Comparison of ENCODE assay signal across 11 mouse cellular contexts in genomic region chr9:96751821-96752602, GRCm38 (mm10). TPM values are rescaled to one million over a fixed set of nuclear protein-coding genes. Genes with fewer than 3 reads are reported as not detected.
DNase-seq lines count a peak whose midpoint lies in the region; ATAC-seq and TF ChIP-seq lines count a peak whose summit lies in the region.
"Had no signal": no experiment of that assay in that cellular context is flagged by ENCODE, and none has a peak within 500 bp of the region (broad histone marks: within the 10 kb centered on the region; RNA-seq: fewer than 3 reads in every experiment).

No protein-coding gene starts in this region.

- no peak overlapping the region for H3K4me2 ChIP-seq in intestine, embryonic 16.5 days (ENCODE audit: low read depth, low read length)
- H3K4me2 ChIP-seq: embryonic facial prominence, embryonic 15.5 days; hindbrain, embryonic 15.5 days had no signal

- TF ChIP-seq CTCF in layer of hippocampus, adult 2 months (conservative IDR thresholded peaks at IDR 0.05): no peak
- no peak for TF ChIP-seq CTCF in ES-Bruce4 (IDR thresholded peaks at IDR 0.05; ENCODE audit: low read depth, low read length)

- ATAC-seq in intestine, embryonic 16.5 days: peak; percentile 30
- no peak for ATAC-seq in megakaryocyte, adult 5-6 weeks (ENCODE audit: poor library complexity, severe bottlenecking)

- H3K27ac ChIP-seq in layer of hippocampus, adult 2 months: peak overlapping the region; percentile 89
- no peak overlapping the region for H3K27ac ChIP-seq in ES-Bruce4 (ENCODE audit: insufficient read depth, low read length)
- 0 out of 2 replicates have a peak overlapping the region, but pooled peaks have one; percentile 21 for H3K27ac ChIP-seq in intestine, embryonic 16.5 days (ENCODE audit: low read length)
- H3K27ac ChIP-seq: embryonic facial prominence, embryonic 15.5 days; hindbrain, embryonic 15.5 days; liver, embryonic 14.5 days had no signal

- TF ChIP-seq POLR2A in ES-Bruce4 (IDR thresholded peaks at IDR 0.05; ENCODE audit: insufficient read depth, low read length): no peak

- H3K4me1 ChIP-seq in ES-Bruce4 (ENCODE audit: control insufficient read depth, insufficient read depth, low read length): peaks cover 2% of the 10 kb centered on the region
- peaks cover 8% of the 10 kb centered on the region for H3K4me1 ChIP-seq in intestine, embryonic 16.5 days (ENCODE audit: control insufficient read depth, insufficient read depth, low read length)
- H3K4me1 ChIP-seq: hindbrain, embryonic 15.5 days had no signal

- no peaks in the 10 kb centered on the region for H3K27me3 ChIP-seq in ES-Bruce4 (ENCODE audit: control insufficient read depth, insufficient read depth, low read length, poor library complexity, severe bottlenecking)
- no peaks in the 10 kb centered on the region for H3K27me3 ChIP-seq in intestine, embryonic 16.5 days (replicated peaks; ENCODE audit: control insufficient read depth, insufficient read depth, low read length)
- H3K27me3 ChIP-seq: embryonic facial prominence, embryonic 15.5 days; hindbrain, embryonic 15.5 days had no signal

- DNase-seq in layer of hippocampus, adult 2 months (ENCODE audit: low spot score in 2 of 2): no peak
- DNase-seq in layer of hippocampus, postnatal 25 days (ENCODE audit: extremely low spot score in 1 of 2, low spot score in 1 of 2): no peak
- DNase-seq in ZHBTc4 (ENCODE audit: low read depth, low spot score): peak; percentile 60
- DNase-seq in adipocyte (ENCODE audit: low spot score): no peak
- DNase-seq in thymus, postnatal 10 days (ENCODE audit: low spot score in 2 of 2): no peak

- 85% methylated on average over 15 of the region's 15 CpGs for WGBS in intestine, embryonic 16.5 days

- H3K4me3 ChIP-seq in layer of hippocampus, adult 2 months: peak overlapping the region; percentile 43
- H3K4me3 ChIP-seq in ES-Bruce4 (ENCODE audit: low read depth, low read length): peak overlapping the region; percentile 13; the same call in 1 of the 2 replicates
- no peak overlapping the region for H3K4me3 ChIP-seq in intestine, embryonic 16.5 days (ENCODE audit: low read length)
- H3K4me3 ChIP-seq: embryonic facial prominence, embryonic 15.5 days; hindbrain, embryonic 15.5 days had no signal

- H3K36me3 ChIP-seq in ES-Bruce4 (ENCODE audit: control insufficient read depth, insufficient read depth, low read length, poor library complexity, severe bottlenecking): no peaks in the 10 kb centered on the region
- no peaks in the 10 kb centered on the region for H3K36me3 ChIP-seq in intestine, embryonic 16.5 days (ENCODE audit: control insufficient read depth, insufficient read depth, low read length)
- H3K36me3 ChIP-seq: embryonic facial prominence, embryonic 15.5 days; hindbrain, embryonic 15.5 days had no signal

- H3K9me3 ChIP-seq in ES-Bruce4 (replicated peaks; ENCODE audit: control insufficient read depth, insufficient read depth, low read length, poor library complexity, severe bottlenecking): no peaks in the 10 kb centered on the region
- no peaks in the 10 kb centered on the region for H3K9me3 ChIP-seq in intestine, embryonic 16.5 days (ENCODE audit: control insufficient read depth, low read length)
- H3K9me3 ChIP-seq: embryonic facial prominence, embryonic 15.5 days; hindbrain, embryonic 15.5 days had no signal

- no peak for TF ChIP-seq EP300 in ES-Bruce4 (IDR thresholded peaks at IDR 0.05; ENCODE audit: insufficient read depth, low read depth, low read length)

- H3K9ac ChIP-seq in ES-Bruce4 (ENCODE audit: low read depth, poor library complexity, severe bottlenecking): peak overlapping the region; percentile 37; the same call in 1 of the 2 replicates
- H3K9ac ChIP-seq in intestine, embryonic 16.5 days (ENCODE audit: low read depth, low read length): no peak overlapping the region
- H3K9ac ChIP-seq: embryonic facial prominence, embryonic 15.5 days; hindbrain, embryonic 15.5 days; liver, embryonic 14.5 days had no signal

RNA-seq across cellular contexts. Expression of gene Zbtb38, which starts 0.6 kb away (rescaled TPM):
- total RNA-seq in layer of hippocampus, adult 2 months (2021): 10 to 100 TPM; 57.9 to 65.3 TPM
- 10 to 100 TPM; 53.0 to 54.6 TPM for total RNA-seq in layer of hippocampus, postnatal 25 days (2021)
- polyA plus RNA-seq in ES-Bruce4 (2011; ENCODE audit: insufficient read depth, insufficient read length, low read depth, missing spikeins): 23.8 and 28.1 TPM in 2 replicates
- polyA plus RNA-seq in intestine, embryonic 16.5 days (2015; fragmentation: Nextera tagmentation; extraction: Ambion mirVana): 20.3 and 20.6 TPM in 2 replicates
- total RNA-seq in megakaryocyte, adult 5-6 weeks (2015): 13.6 and 18.9 TPM in 2 replicates
- total RNA-seq in megakaryocyte, adult 5-6 weeks (2017): 18.7 and 19.8 TPM in 2 replicates
